Mouse (Mus musculus): ENCODE measurements around the gene Hoxa7. TPM values are rescaled to one million over a fixed set of nuclear protein-coding genes. Genes with fewer than 3 reads are reported as not detected.

Gene Hoxa7
- total RNA-seq, 2 experiments from 2014 or later, result 2.6 to 4.1 TPM

- ATAC-seq (replicated peaks; ENCODE audit: low FRiP score, low TSS enrichment, poor library complexity, severe bottlenecking), result no peak
Observed at GRCm38 (mm10) chr6:52216691-52217458, 4.8 kb downstream of the Hoxa7 start.

- ATAC-seq (replicated peaks; ENCODE audit: low FRiP score, low TSS enrichment, poor library complexity, severe bottlenecking), result no peak
Observed at GRCm38 (mm10) chr6:52215771-52216535, 5.7 kb downstream of the Hoxa7 start.

GRCm38 (mm10) chr6:52215070-52215469, 6.6 kb downstream of the Hoxa7 start:
- no peak for ATAC-seq (replicated peaks; ENCODE audit: low FRiP score, low TSS enrichment, poor library complexity, severe bottlenecking)

GRCm38 (mm10) chr6:52214271-52214670, 7.4 kb downstream of the Hoxa7 start:
- no peak for ATAC-seq (replicated peaks; ENCODE audit: low FRiP score, low TSS enrichment, poor library complexity, severe bottlenecking)

- 0 out of 2 replicates have a peak, but pooled peaks have one; percentile 2 for ATAC-seq (replicated peaks; ENCODE audit: low FRiP score, low TSS enrichment, poor library complexity, severe bottlenecking)
Observed at GRCm38 (mm10) chr6:52213119-52213986, 8.3 kb downstream of the Hoxa7 start, which contains the start of the genes Hoxa3 and Gm28308. TSS of gene Hoxa3 (minus strand) at chr6:52213336. TSS of gene Gm28308 (minus strand) at chr6:52213339.

GRCm38 (mm10) chr6:52212556-52213118, 9.0 kb downstream of the Hoxa7 start:
- ATAC-seq (replicated peaks; ENCODE audit: low FRiP score, low TSS enrichment, poor library complexity, severe bottlenecking), result no peak

- ATAC-seq (replicated peaks; ENCODE audit: low FRiP score, low TSS enrichment, poor library complexity, severe bottlenecking), result peak; percentile 16; the same call in 1 of the 2 replicates
Observed at GRCm38 (mm10) chr6:52211961-52212360, 9.7 kb downstream of the Hoxa7 start.

GRCm38 (mm10) chr6:52211170-52211935, 10.3 kb downstream of the Hoxa7 start:
- peak; percentile 86 for ATAC-seq (replicated peaks; ENCODE audit: low FRiP score, low TSS enrichment, poor library complexity, severe bottlenecking)

- no peak for ATAC-seq (replicated peaks; ENCODE audit: low FRiP score, low TSS enrichment, poor library complexity, severe bottlenecking)
Observed at GRCm38 (mm10) chr6:52209685-52210046, 12.0 kb downstream of the Hoxa7 start.

- no peak for ATAC-seq (replicated peaks; ENCODE audit: low FRiP score, low TSS enrichment, poor library complexity, severe bottlenecking)
Observed at GRCm38 (mm10) chr6:52208868-52209684, 12.6 kb downstream of the Hoxa7 start.

- no peak for ATAC-seq (replicated peaks; ENCODE audit: low FRiP score, low TSS enrichment, poor library complexity, severe bottlenecking)
Observed at GRCm38 (mm10) chr6:52208072-52208867, 13.4 kb downstream of the Hoxa7 start, which contains the start of gene Hoxa6. TSS of gene Hoxa6 (minus strand) at chr6:52208722.

GRCm38 (mm10) chr6:52207684-52207976, 14.0 kb downstream of the Hoxa7 start:
- no peak for ATAC-seq (replicated peaks; ENCODE audit: low FRiP score, low TSS enrichment, poor library complexity, severe bottlenecking)

- no peak for ATAC-seq (replicated peaks; ENCODE audit: low FRiP score, low TSS enrichment, poor library complexity, severe bottlenecking)
Observed at GRCm38 (mm10) chr6:52206882-52207683, 14.6 kb downstream of the Hoxa7 start.

GRCm38 (mm10) chr6:52205638-52206621, 15.7 kb downstream of the Hoxa7 start:
- ATAC-seq (replicated peaks; ENCODE audit: low FRiP score, low TSS enrichment, poor library complexity, severe bottlenecking), result no peak

GRCm38 (mm10) chr6:52205221-52205620, 16.4 kb downstream of the Hoxa7 start:
- ATAC-seq (replicated peaks; ENCODE audit: low FRiP score, low TSS enrichment, poor library complexity, severe bottlenecking), result no peak
